Mouse (Mus musculus) liver, embryonic 14.5 days (tissue): Measurements from ENCODE around the gene Usp3. TPM values are rescaled to one million over a fixed set of nuclear protein-coding genes. Genes with fewer than 3 reads are reported as not detected.

Source experiments
- ATAC-seq: fragments of 200-750 bp; cut with Nextera tagmentation; 2 replicates; pipeline ENCODE4 v1.8.0; 2017; ENCODE audit warnings: moderate number of reproducible peaks, mild to moderate bottlenecking, moderate library complexity; ENCODE audit not compliant: insufficient read depth
- DNase-seq, 3 experiments: peaks; one replicate each; pipeline ENCODE4 v3.0.0-alpha.2; 2012 to 2013; ENCODE audit warnings: low read depth in 3 of 3, low spot score in 3 of 3
- H3K27ac ChIP-seq: fragments of 300-500 bp; sonication (generic); 2 replicates; pipeline ENCODE4 v1.5.1; 2014; ENCODE audit warnings: moderate library complexity, mild to moderate bottlenecking, control low read depth, inconsistent platforms
- H3K27me3 ChIP-seq: fragments of 300-500 bp; sonication (generic); 2 replicates; pipeline ENCODE4 v1.6.1; 2014; ENCODE audit warnings: mild to moderate bottlenecking, low read length, moderate library complexity; ENCODE audit not compliant: control insufficient read depth, insufficient read depth
- H3K36me3 ChIP-seq: fragments of 300-500 bp; sonication (generic); replicated peaks from 2 replicates; pipeline ENCODE4 v1.6.1; 2014; ENCODE audit warnings: low read depth; ENCODE audit not compliant: control insufficient read depth, insufficient read depth
- H3K4me1 ChIP-seq, 2 experiments: fragments of 200-500 bp in 1 of 2; fragments of 300-500 bp in 1 of 2; sonication (generic) in 1 of 2; replicated peaks; 2 replicates each; pipeline ENCODE4 v1.6.1; 2012 to 2014; ENCODE audit warnings: antibody characterized with exemption in 1 of 2, inconsistent platforms in 1 of 2, low read length in 1 of 2; ENCODE audit not compliant: control insufficient read depth in 2 of 2, insufficient read depth in 2 of 2
- H3K4me2 ChIP-seq: fragments of 300-500 bp; sonication (generic); 2 replicates; pipeline ENCODE4 v1.6.1; 2014; ENCODE audit warnings: low read depth, mild to moderate bottlenecking, control low read depth, moderate library complexity
- H3K4me3 ChIP-seq, 2 experiments: fragments of 200-500 bp in 1 of 2; fragments of 300-500 bp in 1 of 2; sonication (generic) in 1 of 2; 2 replicates each; pipeline ENCODE4 v1.5.1; 2012 to 2014; ENCODE audit warnings: low read depth in 2 of 2, low read length in 2 of 2, mild to moderate bottlenecking in 2 of 2, control low read depth in 1 of 2, inconsistent platforms in 1 of 2, moderate library complexity in 1 of 2; ENCODE audit not compliant: insufficient read depth in 1 of 2
- H3K9ac ChIP-seq: fragments of 300-500 bp; sonication (generic); replicated peaks from 2 replicates; pipeline ENCODE4 v1.6.1; 2014; ENCODE audit warnings: mild to moderate bottlenecking, control low read depth, moderate library complexity
- H3K9me3 ChIP-seq: fragments of 300-500 bp; sonication (generic); 2 replicates; pipeline ENCODE4 v1.6.1; 2016; ENCODE audit warnings: low read length, mixed read lengths; ENCODE audit not compliant: control insufficient read depth
- CTCF ChIP-seq: IDR thresholded peaks from 2 replicates; pipeline ENCODE4 v1.5.1; 2016; ENCODE audit warnings: antibody characterized with exemption, low read depth, control low read depth
- EP300 ChIP-seq: IDR thresholded peaks from 2 replicates; pipeline ENCODE4 v1.6.1; 2016; ENCODE audit warnings: antibody characterized with exemption, low read depth
- WGBS: fragments of 180-500 bp; shearing (Covaris S2); extraction: QIAGEN DNeasy Blood & Tissue Kit; methylation state at CpG from one replicate; pipeline ENCODE4 v1.1.7; 2014; ENCODE audit not compliant: insufficient replicate concordance; 5-methylcytosine and 5-hydroxymethylcytosine counted together
- polyA plus RNA-seq, 2 experiments: library from polyadenylated mRNA; depleted of rRNA in 1 of 2; stranded (reverse) in 1 of 2; unstranded in 1 of 2; fragments of >200 nt; fragmentation: Nextera tagmentation in 1 of 2; extraction: Ambion mirVana in 1 of 2; gene quantifications; 2 replicates each; pipeline versions ENCODE4 v1.2.1 to v1.2.3; 2012 to 2014

Gene Usp3
- polyA plus RNA-seq, 2 experiments, result 6.7 to 14.8 TPM

- H3K4me3 ChIP-seq, result no peak overlapping the region
- H3K9ac ChIP-seq, result no peak overlapping the region
- ATAC-seq (peak; percentile 45; the same call in 1 of the 2 replicates), DNase-seq (peak in 1 of 3 experiments; percentile 16)
- no peaks in the 10 kb centered on the region for H3K27me3 ChIP-seq
- TF ChIP-seq EP300 (no peak), CTCF (no peak)
- H3K36me3 ChIP-seq, result no peaks in the 10 kb centered on the region
- WGBS, result 59% methylated on average over 5 of the region's 5 CpGs
- peaks cover 0 to 25% of the 10 kb centered on the region in 2 experiments; a peak in 2 of 4 replicates for H3K4me1 ChIP-seq
- H3K27ac ChIP-seq, result no peak overlapping the region
- H3K4me2 ChIP-seq, result no peak overlapping the region
- no peaks in the 10 kb centered on the region for H3K9me3 ChIP-seq
These were observed 33.7 kb upstream of the Usp3 start for GRCm38 (mm10) chr9:66626661-66627060.

- no peaks in the 10 kb centered on the region for H3K27me3 ChIP-seq
- no peak overlapping the region for H3K9ac ChIP-seq
- DNase-seq, result peak in 1 of 3 experiments; percentile 30
- no peak overlapping the region for H3K4me3 ChIP-seq
- no peak overlapping the region for H3K27ac ChIP-seq
- ATAC-seq, result peak; percentile 45; the same call in 1 of the 2 replicates
- no peak overlapping the region for H3K4me2 ChIP-seq
- 63% methylated on average over 4 of the region's 4 CpGs for WGBS
- TF ChIP-seq EP300 (no peak), CTCF (no peak)
- peaks cover 4 to 29% of the 10 kb centered on the region in 2 experiments for H3K4me1 ChIP-seq
- no peaks in the 10 kb centered on the region for H3K9me3 ChIP-seq
- no peaks in the 10 kb centered on the region for H3K36me3 ChIP-seq
These were observed 33.1 kb upstream of the Usp3 start for GRCm38 (mm10) chr9:66625974-66626530.

- Histone ChIP-seq H3K4me1 (peaks cover 13 to 38% of the 10 kb centered on the region in 2 experiments), H3K4me3 (no peak overlapping the region), H3K36me3 (no peaks in the 10 kb centered on the region), H3K27me3 (no peaks in the 10 kb centered on the region), H3K9ac (no peak overlapping the region), H3K27ac (no peak overlapping the region), H3K4me2 (no peak overlapping the region), H3K9me3 (no peaks in the 10 kb centered on the region)
- WGBS, result 53% methylated on average over 1 of the region's 1 CpGs
- DNase-seq, result no peak
- TF ChIP-seq EP300 (no peak), CTCF (no peak)
- no peak for ATAC-seq
These were observed 31.9 kb upstream of the Usp3 start for GRCm38 (mm10) chr9:66624873-66625272.

GRCm38 (mm10) chr9:66623627-66624026 is 30.7 kb upstream of the Usp3 start:
- WGBS, result 60% methylated on average over 1 of the region's 1 CpGs
- no peak for ATAC-seq

GRCm38 (mm10) chr9:66620581-66620981 is 27.6 kb upstream of the Usp3 start:
- H3K9me3 ChIP-seq, result no peaks in the 10 kb centered on the region
- no peak overlapping the region for H3K27ac ChIP-seq
- peak overlapping the region; percentile 20; the same call in 1 of the 2 replicates for H3K4me2 ChIP-seq
- H3K4me3 ChIP-seq, result no peak overlapping the region
- no peak for TF ChIP-seq CTCF
- peak; percentile 73 for TF ChIP-seq EP300
- H3K36me3 ChIP-seq, result no peaks in the 10 kb centered on the region
- WGBS, result 8% methylated on average over 6 of the region's 6 CpGs
- H3K27me3 ChIP-seq, result no peaks in the 10 kb centered on the region
- DNase-seq, result peak; percentile 58 to 73 (median 61)
- peak; percentile 89 for ATAC-seq
- H3K9ac ChIP-seq, result no peak overlapping the region
- peaks cover 13 to 34% of the 10 kb centered on the region in 2 experiments for H3K4me1 ChIP-seq

More at GRCm38 (mm10) chr9:66623627-66624026, 30.7 kb upstream of the Usp3 start:
- H3K4me2 ChIP-seq, result no peak overlapping the region
- no peak overlapping the region for H3K27ac ChIP-seq
- TF ChIP-seq EP300 (no peak), CTCF (no peak)
- no peak for DNase-seq
- no peak overlapping the region for H3K4me3 ChIP-seq
- H3K9me3 ChIP-seq, result no peaks in the 10 kb centered on the region
- no peak overlapping the region for H3K9ac ChIP-seq
- H3K36me3 ChIP-seq, result no peaks in the 10 kb centered on the region
- H3K27me3 ChIP-seq, result no peaks in the 10 kb centered on the region
- H3K4me1 ChIP-seq, result peaks cover 13 to 41% of the 10 kb centered on the region in 2 experiments
